Mouse (Mus musculus) adipocyte (in vitro differentiated cells): ENCODE results near the gene Prr11.
"Not testable (repeated sequence)": the region's sequence is repeated elsewhere in the genome, so short reads cannot be mapped to it uniquely, and the experiment has no call there.

Experiments
- DNase-seq: peaks from one replicate; pipeline ENCODE4 v3.0.0-alpha.2; 2016; ENCODE audit warnings: low spot score

Prr11 gene

DNA sequence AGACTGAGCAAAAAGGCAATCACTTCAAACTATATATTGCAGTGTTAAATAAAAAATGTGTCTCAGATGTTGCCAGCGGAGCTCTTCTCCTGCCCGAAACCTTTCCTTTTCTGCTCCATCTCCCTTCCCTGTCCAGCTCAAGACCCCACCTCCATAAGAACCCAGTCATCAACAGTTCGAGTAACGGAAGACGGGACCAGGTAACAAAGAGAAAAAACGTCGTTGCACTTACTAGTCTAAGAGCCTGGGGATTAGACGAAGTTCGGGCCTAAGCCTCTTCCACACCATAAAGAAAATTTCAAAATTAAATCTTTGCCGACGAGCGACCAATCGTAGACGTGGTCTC is at the start of gene Prr11:
Gene Prr11 (minus strand): TSS at position 300 of the 346 bp plus-strand sequence.
- DNase-seq = no peak

DNA sequence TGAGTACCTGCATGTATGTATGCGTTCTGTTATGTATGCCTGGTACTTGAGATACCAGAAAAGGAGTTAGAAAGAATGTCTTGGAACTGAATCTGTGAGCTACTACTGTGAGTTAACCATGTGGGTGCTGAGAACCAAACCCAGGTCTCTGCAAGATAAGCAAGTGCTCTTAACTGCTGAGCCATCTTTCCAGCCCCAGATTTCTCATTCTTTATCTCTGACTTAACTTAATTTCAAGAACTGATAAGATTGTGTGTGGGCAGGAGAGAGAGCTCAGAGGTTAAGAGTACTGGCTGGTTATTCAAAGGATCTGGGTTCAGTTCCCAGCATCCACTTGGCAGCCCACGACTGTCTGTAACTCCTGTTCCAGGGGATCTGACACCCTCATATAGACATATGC is 49.5 kb upstream of the Prr11 start:
- no peak for DNase-seq

DNA sequence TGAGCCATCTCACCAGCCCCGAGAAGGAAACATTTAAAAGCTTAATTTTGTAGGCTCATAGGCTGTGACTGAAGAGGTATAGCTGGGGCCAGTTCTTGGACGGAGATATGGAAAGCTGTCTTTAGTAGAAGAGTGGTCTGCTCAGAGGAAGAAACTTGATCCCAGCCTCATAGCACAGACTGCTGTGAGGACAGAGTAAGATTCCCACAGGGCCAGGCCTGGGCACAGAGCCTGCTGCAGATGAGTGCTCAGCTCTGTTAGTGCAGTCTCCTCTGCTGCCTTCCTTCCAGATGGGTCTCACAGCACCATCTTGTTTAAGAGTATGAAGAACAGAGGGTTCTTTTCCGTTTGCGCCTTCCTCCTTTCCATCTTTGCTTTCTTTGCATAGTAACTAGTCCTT is 27.7 kb upstream of the Prr11 start:
- no peak for DNase-seq

DNA sequence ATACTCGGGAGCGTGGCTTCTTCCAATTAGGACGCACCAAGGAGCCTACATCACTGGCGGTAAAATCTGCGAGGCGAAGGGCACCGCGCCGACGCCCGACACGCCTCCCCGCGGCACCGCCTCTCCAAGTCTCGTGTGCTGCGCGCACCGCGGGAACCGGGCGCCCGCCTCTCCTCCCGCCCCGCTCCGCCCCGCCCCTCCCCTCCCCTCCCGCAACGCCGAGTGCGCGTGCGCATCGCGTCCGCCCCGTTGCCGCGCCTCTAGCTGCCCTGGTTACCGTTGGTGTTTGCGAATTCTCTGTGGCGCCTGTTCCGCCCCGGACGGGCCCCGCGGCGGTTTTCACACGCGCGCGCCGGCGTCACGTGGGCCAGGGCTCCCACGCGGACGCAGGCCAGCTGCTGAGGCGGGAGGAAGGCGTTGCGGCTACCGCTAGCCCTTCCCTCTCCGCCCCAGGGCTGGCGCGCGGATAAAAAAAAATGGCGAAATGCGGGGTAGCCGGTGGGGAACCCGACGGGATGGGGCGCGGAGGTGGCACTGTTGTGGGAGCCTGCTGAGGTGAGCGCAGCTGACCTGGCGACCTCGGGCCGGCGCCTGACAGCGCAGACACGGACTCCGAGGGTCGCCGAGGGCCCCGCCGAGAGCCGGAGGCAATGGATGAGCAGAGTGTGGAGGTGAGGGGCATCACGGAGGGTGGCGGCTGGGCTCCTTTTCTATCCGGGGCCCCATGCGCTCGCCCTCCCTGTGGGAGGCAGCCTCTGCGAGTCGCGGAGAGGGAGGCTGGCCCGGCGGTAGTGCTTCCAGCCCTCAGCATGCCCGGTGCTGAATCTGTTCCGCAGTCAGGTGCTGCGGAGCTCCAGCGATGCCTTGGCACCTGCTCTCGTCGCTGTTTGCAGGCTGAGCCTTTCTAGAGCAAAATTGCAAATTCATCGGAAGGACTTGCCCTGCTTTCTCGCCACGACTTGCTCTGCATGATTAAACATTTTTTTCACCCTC is 18.6 kb upstream of the Prr11 start, which contains the start of gene Trim37:
Gene Trim37 (plus strand): TSS at position 254 of the 993 bp plus-strand sequence.
- DNase-seq = peak; percentile 95

DNA sequence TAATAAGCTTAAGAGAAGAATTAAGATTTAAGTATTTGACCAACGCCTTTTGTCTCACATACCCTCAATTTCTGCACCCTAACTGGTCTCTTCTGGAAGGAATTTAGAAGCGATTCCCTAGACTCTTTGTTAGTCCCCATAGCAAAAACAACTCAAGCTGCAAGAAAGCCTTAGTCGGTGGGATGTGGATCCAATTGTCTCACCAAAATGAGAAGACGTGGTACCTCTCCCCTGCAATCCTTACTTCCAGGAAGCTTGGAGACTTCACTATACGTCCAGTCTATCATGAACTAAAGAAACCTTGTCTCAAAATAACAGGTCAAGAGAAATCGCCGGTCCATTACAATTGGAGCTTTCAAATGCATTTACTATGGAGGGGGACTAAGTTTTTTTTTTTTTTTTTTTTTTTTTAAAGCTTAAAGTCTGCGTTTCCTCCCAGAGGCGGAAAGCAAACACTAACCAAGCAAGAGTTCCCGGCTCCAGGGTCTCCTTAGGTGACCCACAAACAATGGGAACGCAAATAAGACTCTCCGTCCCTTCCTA is 17.8 kb upstream of the Prr11 start:
- no peak for DNase-seq

DNA sequence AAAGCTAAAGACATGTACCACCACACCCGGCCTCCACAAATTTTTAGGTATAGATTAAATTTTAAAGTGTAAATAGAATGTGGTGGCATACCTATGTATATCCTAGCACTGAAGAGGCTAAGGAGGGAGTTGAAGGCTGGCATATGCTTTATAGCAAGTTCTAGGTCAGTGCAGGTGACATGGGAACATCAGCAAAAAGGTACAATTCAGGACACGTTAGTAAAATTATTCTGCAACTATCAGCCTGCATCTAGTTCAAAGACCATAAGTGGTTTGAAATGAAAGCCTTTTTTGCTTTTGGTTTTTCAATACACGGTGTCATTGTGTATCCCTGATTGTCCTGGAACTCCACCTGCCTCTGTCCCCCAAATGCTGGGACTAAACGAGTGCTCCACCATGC is 17.1 kb upstream of the Prr11 start:
- DNase-seq = no peak

DNA sequence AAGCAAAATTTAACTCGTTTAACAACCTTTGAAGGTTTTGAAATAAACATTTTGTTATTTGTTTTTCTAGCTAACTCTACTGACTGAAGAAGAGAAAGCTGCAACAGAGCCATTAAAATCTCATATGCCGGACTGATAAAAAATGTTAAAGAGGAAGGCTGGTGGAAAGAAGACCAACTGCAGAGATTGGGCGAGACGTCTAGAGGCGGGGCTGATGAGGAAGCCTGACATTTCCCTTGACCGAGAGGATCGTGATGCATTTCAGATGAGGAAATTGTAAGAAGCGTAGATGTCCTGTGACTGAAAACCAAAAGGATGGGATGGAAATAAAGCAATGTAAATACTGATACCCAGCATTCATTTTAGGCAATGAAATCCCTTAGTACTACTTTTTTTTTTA is 13.4 kb upstream of the Prr11 start:
- no peak for DNase-seq

DNA sequence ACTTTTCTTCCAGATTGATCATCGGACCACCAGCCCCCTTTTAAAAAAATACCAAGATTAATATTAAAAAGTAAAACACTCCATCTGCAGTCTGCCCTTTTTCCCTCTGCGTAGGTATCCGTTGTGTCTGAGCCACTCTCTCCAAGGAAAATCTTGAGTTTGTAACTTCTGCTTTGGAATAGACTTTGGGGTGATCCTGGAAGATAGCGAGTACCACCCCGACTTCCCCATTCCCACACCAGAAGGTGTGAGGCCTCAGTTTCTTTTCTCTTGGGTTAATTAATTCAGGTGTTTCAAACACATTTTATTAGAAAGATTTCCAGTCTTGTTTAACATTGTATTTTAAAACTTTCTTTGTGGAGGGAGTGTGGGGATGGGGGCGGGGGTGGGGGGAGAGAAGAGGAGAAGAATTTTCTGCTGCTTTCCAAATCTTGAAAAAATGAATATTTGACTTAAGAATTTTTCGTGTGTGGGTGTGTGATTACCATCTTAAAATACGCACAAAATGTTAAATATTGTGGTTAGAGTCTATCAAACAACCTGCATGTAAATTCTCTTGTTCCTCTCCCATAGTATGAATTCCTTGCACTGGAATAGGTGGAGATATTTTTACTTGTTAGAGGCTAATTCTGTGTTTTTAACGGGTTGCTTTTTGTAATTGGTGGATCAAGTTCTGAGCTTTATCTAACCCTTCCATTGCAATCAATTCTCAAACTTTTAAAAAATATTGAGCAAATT is 1.8 kb upstream of the Prr11 start:
- no peak for DNase-seq

DNA sequence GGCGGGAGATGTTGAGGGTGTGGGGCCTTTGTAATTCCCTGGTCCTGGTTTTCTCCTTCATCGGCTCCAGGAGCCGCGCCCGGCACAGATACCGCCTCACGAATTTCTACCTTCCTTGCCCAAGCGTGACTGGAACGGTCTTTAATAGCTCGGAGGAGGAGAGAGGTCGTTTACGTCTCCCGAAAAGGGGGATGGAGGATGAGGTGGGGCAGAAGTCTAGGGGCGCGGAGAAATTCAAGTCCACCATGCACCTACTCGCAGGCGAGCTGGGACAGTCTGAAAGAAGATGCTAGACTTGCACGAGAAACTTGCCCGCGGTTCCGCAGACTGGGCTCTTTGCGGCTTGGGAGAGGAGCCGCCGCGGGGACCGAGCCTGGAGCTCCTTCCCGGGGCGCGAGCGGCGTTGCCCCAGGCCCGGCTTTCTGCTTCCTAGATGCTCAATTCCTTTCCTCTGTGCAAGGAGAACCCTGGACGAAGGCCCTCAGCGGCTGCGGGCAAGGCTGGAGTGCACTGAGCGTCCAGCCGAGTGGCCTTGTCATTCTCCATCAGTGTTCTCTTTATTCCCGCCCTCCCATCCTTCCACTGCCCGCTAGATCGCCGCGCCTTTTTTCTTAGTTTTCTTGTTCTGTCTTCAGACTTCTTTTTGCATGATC is 1.1 kb upstream of the Prr11 start:
- peak; percentile 36 for DNase-seq

DNA sequence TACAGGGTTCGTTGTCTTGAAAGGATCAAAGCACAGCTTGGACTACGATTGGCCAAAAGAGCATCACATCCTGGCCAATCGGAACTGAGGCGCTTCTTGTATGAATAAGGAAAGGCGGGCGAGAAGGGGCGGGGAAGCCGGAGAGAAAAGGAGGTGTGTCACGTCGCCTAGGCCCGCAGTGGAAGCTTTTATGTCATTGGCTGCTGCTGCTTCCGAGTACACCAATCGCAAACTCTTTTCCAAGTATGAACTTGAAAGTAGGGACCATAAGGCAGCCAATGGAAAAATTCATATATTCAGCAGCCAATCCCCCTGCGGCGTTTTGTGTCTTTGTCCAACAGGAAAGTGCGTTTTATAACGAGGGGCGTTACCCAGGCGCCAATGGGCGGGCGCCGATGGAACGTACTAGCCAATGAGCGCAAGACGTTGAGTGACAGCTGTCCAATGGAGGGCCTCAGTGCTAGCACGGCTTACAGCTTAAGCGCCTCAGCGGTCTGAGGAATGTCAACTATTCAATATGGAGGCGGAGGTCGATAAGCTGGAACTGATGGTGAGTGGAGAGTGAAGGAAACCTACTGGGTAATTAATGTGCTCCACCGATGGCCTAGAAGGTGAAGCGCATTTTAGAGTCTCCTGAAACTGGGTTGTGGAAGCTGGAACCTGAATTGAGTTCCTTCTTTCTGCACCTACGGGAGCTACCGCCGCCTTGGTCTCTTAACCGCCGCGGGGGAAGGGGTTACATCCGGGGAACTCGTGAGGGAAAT is 429 bp upstream of the Prr11 start, which contains the start of gene Ska2:
Gene Ska2 (plus strand): TSS at position 480 of the 764 bp plus-strand sequence.
- peak; percentile 100 for DNase-seq

DNA sequence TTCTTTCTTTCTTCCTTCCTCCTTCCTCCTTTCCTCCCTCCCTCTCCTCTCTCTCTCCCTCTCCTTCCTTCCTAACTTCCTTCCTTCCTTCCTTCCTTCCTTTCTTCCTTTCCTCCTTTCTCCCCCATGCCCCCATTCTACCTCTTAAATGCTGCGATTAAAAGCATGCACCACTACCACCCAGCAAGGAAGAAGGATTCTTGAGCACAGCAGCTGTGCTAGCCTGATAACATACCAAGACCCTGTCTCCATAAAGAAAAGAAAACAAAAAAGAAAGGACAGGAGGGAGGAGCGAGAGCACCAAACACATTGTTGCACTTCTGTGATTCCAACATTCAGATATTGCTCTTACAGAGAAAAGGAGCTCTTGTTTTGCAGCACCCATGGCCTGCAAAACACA is 21.4 kb downstream of the Prr11 start:
- no peak for DNase-seq

DNA sequence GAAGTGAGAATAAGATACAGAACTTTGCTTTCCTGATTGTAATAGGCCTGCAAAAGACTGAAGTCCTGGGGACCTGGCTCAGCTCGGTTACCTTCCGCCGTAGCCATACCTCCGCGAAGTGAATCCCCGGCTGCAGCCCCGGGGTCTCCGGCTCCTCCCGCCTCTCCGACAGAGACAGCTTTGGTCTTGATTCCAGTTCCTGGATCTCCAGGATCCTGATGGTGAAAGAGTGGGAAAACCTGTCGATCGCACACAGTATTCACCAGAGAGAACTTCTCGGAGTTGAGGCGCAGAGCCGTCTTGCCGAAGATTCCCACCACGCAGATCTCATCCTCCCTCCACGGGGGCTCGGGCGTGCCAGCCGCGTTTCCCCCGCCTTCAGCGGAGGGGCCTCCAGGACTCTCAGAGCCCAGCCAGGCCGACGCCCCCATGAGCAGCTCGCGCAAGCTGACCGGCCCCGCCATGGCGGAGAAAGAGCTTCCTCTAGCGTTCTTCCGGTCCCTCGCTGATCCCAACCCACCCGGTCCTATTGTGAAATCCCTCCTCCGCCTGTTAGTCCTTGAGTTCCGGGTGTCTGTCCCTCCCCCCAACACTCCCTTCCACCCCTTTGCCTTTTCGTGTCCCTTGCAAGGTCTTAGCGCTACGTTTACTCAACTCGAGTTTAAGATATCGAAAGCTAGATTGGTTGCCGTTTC is 22.1 kb downstream of the Prr11 start, which contains the start of gene Smg8:
Gene Smg8 (minus strand): TSS at position 485 of the 695 bp plus-strand sequence.
- peak; percentile 90 for DNase-seq

DNA sequence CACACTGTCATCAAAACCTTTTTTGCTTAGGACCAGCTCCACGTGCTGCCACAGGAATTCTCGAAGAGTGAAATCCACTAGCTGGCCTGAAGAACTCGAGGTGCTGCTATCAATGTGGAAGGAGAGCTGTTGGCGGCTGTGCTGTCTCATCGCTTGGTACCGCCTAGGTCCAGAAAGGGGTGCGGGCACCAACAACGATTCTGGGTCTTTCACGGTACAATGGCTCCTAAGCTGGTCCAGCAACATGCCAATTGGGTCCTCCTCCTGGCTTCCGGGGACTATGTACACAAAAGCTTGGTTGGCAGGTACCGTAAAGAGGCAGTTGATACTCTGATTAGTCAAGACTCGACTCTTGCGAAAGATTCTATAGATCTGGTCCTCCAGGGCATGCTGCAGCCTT is 23.0 kb downstream of the Prr11 start:
- DNase-seq = no peak

DNA sequence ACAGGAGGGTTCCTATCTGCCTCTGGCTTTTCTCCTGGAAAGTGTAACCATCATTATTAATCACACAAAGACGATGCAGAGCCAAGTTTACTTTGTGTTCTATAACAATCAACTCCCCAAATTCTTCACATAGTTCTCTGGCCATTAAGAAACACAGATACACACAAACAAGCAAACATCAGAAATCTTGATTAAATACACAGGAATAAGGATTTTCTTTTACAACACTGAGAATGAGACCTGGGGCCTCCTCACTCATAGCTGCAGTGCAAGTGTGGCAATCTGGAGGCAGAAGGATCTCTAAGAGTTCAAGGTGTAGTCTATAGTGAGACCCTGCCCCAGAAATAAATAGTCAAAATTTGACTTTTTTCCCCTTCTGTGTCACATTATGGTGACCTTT is 24.8 kb downstream of the Prr11 start:
- DNase-seq = no peak

DNA sequence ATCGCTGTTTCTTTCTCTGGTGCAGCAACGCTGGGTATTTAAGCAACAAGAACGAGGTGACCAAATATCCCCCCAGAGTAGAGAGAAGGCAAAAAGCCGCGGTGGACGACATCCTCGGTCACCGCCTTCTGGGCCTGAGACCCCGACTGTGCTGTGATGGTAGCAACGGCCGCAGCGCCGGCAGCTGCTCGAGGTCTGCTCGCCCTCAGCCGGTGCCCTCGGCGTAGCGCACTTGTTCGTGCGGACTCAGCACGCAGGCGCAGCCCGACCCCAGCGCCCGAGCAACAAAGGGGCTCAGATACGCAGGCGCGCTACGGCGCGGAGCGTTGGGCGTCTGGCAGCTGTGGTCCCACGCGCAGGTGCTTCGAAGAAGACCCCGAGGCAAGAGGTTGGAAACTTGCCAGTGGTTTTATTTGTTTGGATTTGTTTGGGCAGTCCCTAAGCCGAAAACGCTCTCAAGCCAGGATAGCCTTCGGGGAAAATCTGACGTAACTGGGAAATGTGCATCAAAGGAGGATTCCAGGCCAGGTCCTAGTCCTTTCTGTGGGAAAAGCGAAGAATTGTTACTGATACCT is 34.6 kb downstream of the Prr11 start, which contains the start of gene Gdpd1:
Gene Gdpd1 (minus strand): TSS at position 197 of the 575 bp plus-strand sequence.
- peak; percentile 67 for DNase-seq

DNA sequence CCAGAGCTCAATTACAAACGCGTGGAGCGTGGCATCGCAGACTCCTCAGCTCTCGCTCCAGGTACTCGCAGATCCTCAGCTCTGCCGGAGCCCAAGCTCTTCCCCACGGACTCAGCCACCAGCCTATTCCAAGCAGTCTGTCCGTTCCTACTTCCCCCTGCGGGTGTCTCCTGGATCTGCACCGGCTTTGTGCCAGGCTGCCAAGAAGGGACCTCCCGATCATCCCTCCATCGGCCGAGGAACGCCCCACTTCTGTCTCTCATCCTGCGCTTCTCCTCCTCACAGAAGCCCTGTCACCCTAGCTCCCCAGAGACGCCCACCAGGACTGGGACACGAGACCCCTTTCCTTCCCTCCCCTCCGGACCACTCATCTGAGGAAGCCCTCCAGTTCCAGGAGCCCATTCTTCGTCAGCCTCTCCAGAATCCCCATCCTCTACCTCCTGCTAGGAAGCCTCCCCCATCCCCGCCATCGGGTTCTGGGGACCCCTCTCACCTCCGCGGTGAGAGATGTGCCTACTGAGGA is 35.1 kb downstream of the Prr11 start:
- DNase-seq = peak; percentile 63

DNA sequence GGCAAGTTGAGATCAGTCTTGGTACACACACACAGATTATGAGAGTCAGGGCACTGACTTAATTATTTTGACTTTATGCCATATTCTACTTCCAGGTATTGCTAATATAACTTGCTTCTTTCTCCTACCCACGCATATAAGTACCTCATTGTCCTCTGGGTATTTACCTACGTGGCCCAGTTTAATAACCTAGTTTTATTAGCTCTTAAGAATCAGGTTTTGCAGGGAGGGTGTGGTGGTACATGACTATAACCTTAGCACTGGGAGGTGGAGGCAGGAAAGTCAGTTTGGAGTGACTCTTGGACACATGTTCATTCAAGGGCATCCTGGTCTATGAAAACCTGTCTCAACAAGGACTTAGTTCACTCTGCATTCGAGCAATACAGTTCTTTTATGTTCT is 46.4 kb downstream of the Prr11 start:
- no peak for DNase-seq

DNA sequence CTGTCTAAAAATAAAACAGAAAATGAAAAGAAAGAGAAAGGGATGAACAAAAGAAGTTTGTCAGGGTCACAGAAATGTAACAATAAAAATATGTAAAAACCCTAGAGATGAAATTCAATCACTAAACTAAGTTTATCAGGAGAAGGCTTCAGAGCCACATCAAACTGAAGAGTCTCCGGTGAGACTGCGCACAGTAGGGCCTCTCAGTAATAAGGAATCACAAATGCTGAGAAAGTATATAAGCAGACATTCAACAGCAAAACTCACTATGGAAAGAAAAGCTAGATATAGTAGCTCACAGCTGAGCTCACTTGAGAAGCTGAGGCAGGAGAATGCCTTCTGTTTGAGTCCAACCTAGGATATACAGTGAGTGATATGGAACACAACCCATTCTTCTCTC is 48.1 kb downstream of the Prr11 start:
- DNase-seq = no peak

DNA sequence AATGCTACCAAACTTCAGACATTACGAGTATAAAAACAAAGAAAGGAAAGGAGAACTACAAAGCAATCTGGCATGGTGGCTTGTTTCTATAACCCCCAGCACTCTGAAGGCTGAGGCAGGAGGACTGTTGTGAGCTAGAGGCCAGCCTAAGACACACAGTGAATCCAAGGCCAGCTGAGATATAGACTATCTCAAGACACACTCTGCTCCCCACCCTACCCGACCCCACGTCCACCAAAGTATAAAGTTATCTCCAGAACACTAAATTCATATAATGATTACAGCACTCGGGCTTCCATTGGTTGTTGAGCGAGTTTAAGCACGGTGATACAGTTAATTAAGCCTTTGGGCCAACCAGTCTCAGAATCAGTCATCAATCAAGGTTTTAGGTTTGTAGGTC is 52.2 kb downstream of the Prr11 start:
- no peak for DNase-seq

DNA sequence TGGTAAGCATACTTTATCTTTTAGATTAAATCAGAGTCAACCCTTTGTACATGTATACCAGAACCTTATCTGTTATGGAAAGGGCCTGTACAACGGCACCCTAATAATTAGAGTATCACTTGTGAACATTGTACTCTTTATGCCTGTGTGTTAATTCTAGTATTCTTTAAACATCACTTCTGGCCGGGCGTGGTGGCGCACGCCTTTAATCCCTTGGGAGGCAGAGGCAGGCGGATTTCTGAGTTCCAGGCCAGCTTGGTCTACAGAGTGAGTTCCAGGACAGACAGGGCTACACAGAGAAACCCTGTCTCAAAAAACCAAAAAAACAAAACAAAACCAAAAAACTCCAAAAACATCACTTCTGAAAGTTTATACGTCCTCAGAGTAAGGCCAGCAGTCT is 59.6 kb downstream of the Prr11 start:
- not testable (repeated sequence) for DNase-seq
